Mouse (Mus musculus): Measurements from ENCODE around the gene Rab3b. TPM values are rescaled to one million over a fixed set of nuclear protein-coding genes. Genes with fewer than 3 reads are reported as not detected.

Rab3b gene
- 16.0 and 16.6 TPM in 2 replicates for polyA plus RNA-seq (2014; fragmentation: Nextera tagmentation; extraction: Ambion mirVana)

GRCm38 (mm10) chr4:108878963-108879822 lies at the start of gene Rab3b:
Gene Rab3b, plus strand, starts transcription at chr4:108879063.
- peak; percentile 96 for ATAC-seq (ENCODE audit: low FRiP score, low TSS enrichment)
- Histone ChIP-seq H3K4me3 (ENCODE audit: low read length) (peak within 1 kb of the TSS; percentile 58), H3K4me2 (replicated peaks; ENCODE audit: low read depth, low read length) (peak within 1 kb of the TSS; percentile 97), H3K4me1 (ENCODE audit: control insufficient read depth, insufficient read depth, low read length) (no peaks in the 10 kb centered on the region), H3K9ac (ENCODE audit: low read depth, low read length) (peak within 1 kb of the TSS; percentile 67), H3K27ac (ENCODE audit: low read depth, low read length) (no peak within 1 kb of the TSS), H3K27me3 (ENCODE audit: control insufficient read depth, insufficient read depth, low read length) (no peaks in the 10 kb centered on the region), H3K9me3 (ENCODE audit: control insufficient read depth, low read length) (no peaks in the 10 kb centered on the region), H3K36me3 (ENCODE audit: control insufficient read depth, insufficient read depth, low read length) (no peaks in the 10 kb centered on the region)
- WGBS = under 1% methylated on average over 46 of the region's 46 CpGs

DNA sequence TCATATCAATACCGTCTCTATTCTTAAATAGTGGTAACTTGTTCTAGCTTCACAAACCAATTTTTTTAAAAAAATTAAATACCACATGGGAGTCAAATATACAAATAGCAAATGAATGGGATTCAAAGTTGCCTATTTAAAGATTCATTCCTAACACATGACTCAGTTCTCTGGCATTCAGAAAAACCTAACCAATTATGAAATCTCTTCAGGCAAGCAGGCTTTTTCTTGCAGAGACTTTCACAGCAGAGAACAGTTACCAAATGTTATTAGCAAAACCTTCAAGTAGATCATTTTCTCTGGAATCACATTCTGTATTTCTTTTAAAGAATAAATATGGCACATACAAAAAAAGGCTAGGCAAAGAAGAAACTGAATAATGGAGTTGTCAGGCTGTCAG lies 48.2 kb upstream of the Rab3b start:
- Histone ChIP-seq H3K27me3 (ENCODE audit: control insufficient read depth, insufficient read depth, low read length) (no peaks in the 10 kb centered on the region), H3K9ac (ENCODE audit: low read depth, low read length) (no peak overlapping the region), H3K4me2 (replicated peaks; ENCODE audit: low read depth, low read length) (no peak overlapping the region), H3K9me3 (ENCODE audit: control insufficient read depth, low read length) (no peaks in the 10 kb centered on the region), H3K4me1 (ENCODE audit: control insufficient read depth, insufficient read depth, low read length) (peaks cover 9% of the 10 kb centered on the region; the same call in 1 of the 2 replicates), H3K4me3 (ENCODE audit: low read length) (no peak overlapping the region), H3K27ac (ENCODE audit: low read depth, low read length) (no peak overlapping the region), H3K36me3 (ENCODE audit: control insufficient read depth, insufficient read depth, low read length) (peaks cover 36% of the 10 kb centered on the region)
- WGBS = 91% methylated on average over 1 of the region's 1 CpGs
- no peak for ATAC-seq (ENCODE audit: low FRiP score, low TSS enrichment)

DNA sequence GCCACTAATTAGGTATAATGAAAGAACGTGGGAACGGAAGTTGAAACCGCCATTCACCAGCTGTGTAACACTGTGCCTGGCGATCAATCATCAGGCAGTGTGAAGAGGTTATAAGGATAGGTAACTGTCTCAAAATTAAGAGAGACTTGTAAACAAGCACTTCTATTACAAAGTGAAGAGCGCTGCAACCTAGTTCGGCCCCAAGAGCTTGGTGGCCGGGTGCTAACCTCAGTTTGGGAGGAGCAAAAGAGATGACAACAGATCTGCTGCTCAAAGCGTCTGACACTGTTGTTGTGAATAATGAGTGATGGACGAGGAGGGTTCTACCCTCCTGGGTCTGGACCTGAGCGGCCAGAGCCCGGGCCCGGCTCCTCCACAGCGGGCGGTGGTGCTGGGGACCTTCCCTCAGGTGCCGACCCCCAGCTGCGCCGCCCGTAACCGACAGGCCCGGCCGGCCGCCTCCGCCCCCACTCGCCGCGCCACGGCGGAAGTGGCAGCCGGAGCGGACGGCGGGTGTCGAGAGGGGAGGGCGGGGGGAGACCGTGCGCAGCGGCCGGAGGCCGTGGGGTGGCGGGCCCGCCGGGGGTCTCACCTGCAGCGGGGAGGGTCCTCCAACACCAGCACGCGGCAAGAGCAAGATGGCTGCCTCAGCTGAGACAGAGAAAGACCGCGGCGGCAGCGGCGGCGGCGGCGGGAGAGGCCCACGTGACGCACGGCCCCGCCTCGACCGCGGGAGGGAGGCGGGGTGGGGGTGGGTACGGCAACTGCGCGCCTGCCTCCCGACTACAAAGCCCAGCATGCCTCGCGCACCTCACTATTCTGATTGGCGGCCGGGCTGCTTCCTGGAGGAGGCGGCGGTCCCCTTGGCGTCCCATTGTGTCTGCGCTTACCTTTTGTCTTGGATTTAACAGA lies 45.7 kb upstream of the Rab3b start, which contains the start of gene Btf3l4:
Gene Btf3l4 (minus strand): TSS at position 699 of the 912 bp plus-strand sequence.
- Histone ChIP-seq H3K9me3 (ENCODE audit: control insufficient read depth, low read length) (no peaks in the 10 kb centered on the region), H3K27ac (ENCODE audit: low read depth, low read length) (peak within 1 kb of the TSS; percentile 100), H3K4me2 (replicated peaks; ENCODE audit: low read depth, low read length) (peak within 1 kb of the TSS; percentile 81), H3K36me3 (ENCODE audit: control insufficient read depth, insufficient read depth, low read length) (peaks cover 17% of the 10 kb centered on the region), H3K4me3 (ENCODE audit: low read length) (peak within 1 kb of the TSS; percentile 98), H3K9ac (ENCODE audit: low read depth, low read length) (peak within 1 kb of the TSS; percentile 98), H3K27me3 (ENCODE audit: control insufficient read depth, insufficient read depth, low read length) (no peaks in the 10 kb centered on the region), H3K4me1 (ENCODE audit: control insufficient read depth, insufficient read depth, low read length) (peaks cover 15% of the 10 kb centered on the region; the same call in 1 of the 2 replicates)
- under 1% methylated on average over 70 of the region's 73 CpGs for WGBS
- peak; percentile 95 for ATAC-seq (ENCODE audit: low FRiP score, low TSS enrichment)

- H3K4me1 ChIP-seq (ENCODE audit: control insufficient read depth, insufficient read depth, low read length) = peaks cover 15% of the 10 kb centered on the region; the same call in 1 of the 2 replicates
- H3K4me2 ChIP-seq (replicated peaks; ENCODE audit: low read depth, low read length) = peak overlapping the region; percentile 81
- peak overlapping the region; percentile 98 for H3K4me3 ChIP-seq (ENCODE audit: low read length)
- H3K9me3 ChIP-seq (ENCODE audit: control insufficient read depth, low read length) = no peaks in the 10 kb centered on the region
- no peak for ATAC-seq (ENCODE audit: low FRiP score, low TSS enrichment)
- peaks cover 14% of the 10 kb centered on the region for H3K36me3 ChIP-seq (ENCODE audit: control insufficient read depth, insufficient read depth, low read length)
- H3K27ac ChIP-seq (ENCODE audit: low read depth, low read length) = peak overlapping the region; percentile 100
- no peaks in the 10 kb centered on the region for H3K27me3 ChIP-seq (ENCODE audit: control insufficient read depth, insufficient read depth, low read length)
- WGBS = under 1% methylated on average over 6 of the region's 6 CpGs
- H3K9ac ChIP-seq (ENCODE audit: low read depth, low read length) = peak overlapping the region; percentile 98
Measured at GRCm38 (mm10) chr4:108833828-108834114, 45.1 kb upstream of the Rab3b start.

- no peaks in the 10 kb centered on the region for H3K9me3 ChIP-seq (ENCODE audit: control insufficient read depth, low read length)
- peak within 1 kb of the TSS; percentile 81 for H3K4me2 ChIP-seq (replicated peaks; ENCODE audit: low read depth, low read length)
- no peaks in the 10 kb centered on the region for H3K27me3 ChIP-seq (ENCODE audit: control insufficient read depth, insufficient read depth, low read length)
- ATAC-seq (ENCODE audit: low FRiP score, low TSS enrichment) = peak; percentile 84
- peak within 1 kb of the TSS; percentile 98 for H3K9ac ChIP-seq (ENCODE audit: low read depth, low read length)
- peaks cover 8% of the 10 kb centered on the region for H3K36me3 ChIP-seq (ENCODE audit: control insufficient read depth, insufficient read depth, low read length)
- peak within 1 kb of the TSS; percentile 98 for H3K4me3 ChIP-seq (ENCODE audit: low read length)
- peaks cover 15% of the 10 kb centered on the region; the same call in 1 of the 2 replicates for H3K4me1 ChIP-seq (ENCODE audit: control insufficient read depth, insufficient read depth, low read length)
- WGBS = under 1% methylated on average over 34 of the region's 34 CpGs
- H3K27ac ChIP-seq (ENCODE audit: low read depth, low read length) = peak within 1 kb of the TSS; percentile 100
Measured at GRCm38 (mm10) chr4:108834115-108834970, 44.5 kb upstream of the Rab3b start, which contains the start of gene Txndc12. Gene Txndc12, plus strand, starts transcription at chr4:108834601.

- Histone ChIP-seq H3K9ac (ENCODE audit: low read depth, low read length) (peak overlapping the region; percentile 98), H3K27ac (ENCODE audit: low read depth, low read length) (peak overlapping the region; percentile 100), H3K4me1 (ENCODE audit: control insufficient read depth, insufficient read depth, low read length) (peaks cover 15% of the 10 kb centered on the region; the same call in 1 of the 2 replicates), H3K27me3 (ENCODE audit: control insufficient read depth, insufficient read depth, low read length) (no peaks in the 10 kb centered on the region), H3K4me3 (ENCODE audit: low read length) (peak overlapping the region; percentile 98), H3K36me3 (ENCODE audit: control insufficient read depth, insufficient read depth, low read length) (peaks cover 5% of the 10 kb centered on the region), H3K9me3 (ENCODE audit: control insufficient read depth, low read length) (no peaks in the 10 kb centered on the region), H3K4me2 (replicated peaks; ENCODE audit: low read depth, low read length) (peak overlapping the region; percentile 81)
- under 1% methylated on average over 15 of the region's 15 CpGs for WGBS
- ATAC-seq (ENCODE audit: low FRiP score, low TSS enrichment) = no peak
Measured at GRCm38 (mm10) chr4:108834971-108835311, 43.9 kb upstream of the Rab3b start.

DNA sequence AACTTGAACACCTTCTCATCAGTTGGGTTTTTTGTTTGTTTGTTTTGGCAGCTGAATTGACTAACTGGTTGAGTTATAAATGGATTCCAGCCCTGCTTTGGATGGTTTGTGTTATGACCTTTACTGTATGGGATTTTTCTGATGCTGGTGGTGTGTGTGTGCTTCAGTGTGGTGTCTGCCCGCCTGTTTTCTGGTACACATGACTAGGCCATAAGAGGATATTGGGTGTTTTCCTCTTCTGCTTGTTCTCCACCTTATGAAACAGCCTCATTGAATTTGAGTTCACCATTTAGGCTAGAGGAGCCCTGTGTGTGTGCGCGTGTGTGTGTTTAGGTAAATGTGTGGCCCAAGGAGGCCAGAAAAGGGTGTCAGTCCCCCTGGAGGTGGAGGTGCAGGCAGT lies 43.4 kb upstream of the Rab3b start:
- 61% methylated on average over 3 of the region's 3 CpGs for WGBS
- Histone ChIP-seq H3K9ac (ENCODE audit: low read depth, low read length) (peak overlapping the region; percentile 98), H3K4me2 (replicated peaks; ENCODE audit: low read depth, low read length) (peak overlapping the region; percentile 81), H3K27ac (ENCODE audit: low read depth, low read length) (0 out of 2 replicates have a peak overlapping the region, but pooled peaks have one; percentile 100), H3K9me3 (ENCODE audit: control insufficient read depth, low read length) (no peaks in the 10 kb centered on the region), H3K4me3 (ENCODE audit: low read length) (peak overlapping the region; percentile 98), H3K27me3 (ENCODE audit: control insufficient read depth, insufficient read depth, low read length) (no peaks in the 10 kb centered on the region), H3K4me1 (ENCODE audit: control insufficient read depth, insufficient read depth, low read length) (peaks cover 15% of the 10 kb centered on the region; the same call in 1 of the 2 replicates), H3K36me3 (ENCODE audit: control insufficient read depth, insufficient read depth, low read length) (no peaks in the 10 kb centered on the region)
- ATAC-seq (ENCODE audit: low FRiP score, low TSS enrichment) = no peak

- no peak for ATAC-seq (ENCODE audit: low FRiP score, low TSS enrichment)
- Histone ChIP-seq H3K4me3 (ENCODE audit: low read length) (no peak overlapping the region), H3K9me3 (ENCODE audit: control insufficient read depth, low read length) (no peaks in the 10 kb centered on the region), H3K27ac (ENCODE audit: low read depth, low read length) (no peak overlapping the region), H3K27me3 (ENCODE audit: control insufficient read depth, insufficient read depth, low read length) (no peaks in the 10 kb centered on the region), H3K36me3 (ENCODE audit: control insufficient read depth, insufficient read depth, low read length) (no peaks in the 10 kb centered on the region), H3K4me1 (ENCODE audit: control insufficient read depth, insufficient read depth, low read length) (0 out of 2 replicates have a peak, but pooled peaks cover 5% of the 10 kb centered on the region), H3K4me2 (replicated peaks; ENCODE audit: low read depth, low read length) (no peak overlapping the region), H3K9ac (ENCODE audit: low read depth, low read length) (no peak overlapping the region)
- 87% methylated on average over 4 of the region's 4 CpGs for WGBS
Measured at GRCm38 (mm10) chr4:108838031-108838430, 40.8 kb upstream of the Rab3b start.

All from kidney, embryonic 14.5 days (tissue).